Mouse (Mus musculus): ENCODE measurements around the gene Trim40. TPM values are rescaled to one million over a fixed set of nuclear protein-coding genes. Genes with fewer than 3 reads are reported as not detected.

The Trim40 gene
- polyA plus RNA-seq, 1 experiment from 2014 or later, result not detected

DNA sequence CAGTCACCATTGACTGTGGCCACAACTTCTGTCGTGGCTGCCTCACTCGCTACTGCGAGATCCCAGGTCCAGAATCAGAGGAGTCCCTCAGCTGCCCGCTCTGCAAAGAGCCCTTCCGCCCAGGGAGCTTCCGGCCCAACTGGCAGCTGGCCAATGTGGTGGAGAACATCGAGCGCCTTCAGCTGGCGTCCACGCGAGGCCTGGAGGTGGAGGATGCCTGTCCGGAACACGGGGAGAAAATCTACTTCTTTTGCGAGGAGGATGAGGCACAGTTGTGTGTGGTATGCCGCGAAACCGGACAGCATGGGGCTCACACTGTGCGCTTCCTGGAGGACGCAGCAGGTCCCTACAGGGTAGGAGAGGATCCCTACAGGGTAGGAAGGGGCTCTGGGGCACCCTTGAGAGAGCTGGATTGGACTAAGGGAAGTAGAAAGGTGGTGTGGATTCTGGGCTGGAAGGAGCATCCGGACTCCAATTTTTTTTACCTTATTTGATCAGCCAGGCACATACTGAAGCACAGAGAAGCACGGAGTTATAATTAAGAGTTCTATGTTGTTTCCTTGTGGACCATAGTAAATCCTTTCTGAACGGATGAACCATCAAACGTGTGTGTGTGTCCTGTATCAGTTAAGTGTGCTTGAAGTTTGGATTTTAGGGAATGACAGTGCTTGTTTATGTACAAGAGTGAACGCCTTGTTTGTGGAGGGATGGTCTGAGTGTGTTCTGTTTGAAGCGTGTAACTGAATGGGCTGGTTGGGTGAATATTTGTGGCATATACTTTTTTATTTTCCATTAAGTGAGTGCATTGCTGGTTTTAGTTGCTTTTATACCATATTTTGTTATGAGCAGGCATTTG, 19.7 kb downstream of the Trim40 start:
- Histone ChIP-seq H3K9ac (ENCODE audit: low read depth, low read length) (no peak overlapping the region), H3K4me3 (ENCODE audit: low read depth, low read length) (no peak overlapping the region), H3K4me1 (ENCODE audit: control insufficient read depth, insufficient read depth, low read length) (0 out of 2 replicates have a peak, but pooled peaks cover 3% of the 10 kb centered on the region), H3K27me3 (ENCODE audit: control insufficient read depth, insufficient read depth, low read depth, low read length) (peaks cover 10% of the 10 kb centered on the region), H3K9me3 (replicated peaks; ENCODE audit: control insufficient read depth, low read length, poor library complexity, severe bottlenecking) (no peaks in the 10 kb centered on the region), H3K4me2 (ENCODE audit: low read length) (no peak overlapping the region), H3K27ac (ENCODE audit: low read length) (no peak overlapping the region), H3K36me3 (ENCODE audit: control insufficient read depth, insufficient read depth, low read length) (no peaks in the 10 kb centered on the region)
- ATAC-seq, result no peak
- 80% methylated on average over 25 of the region's 25 CpGs for WGBS

DNA sequence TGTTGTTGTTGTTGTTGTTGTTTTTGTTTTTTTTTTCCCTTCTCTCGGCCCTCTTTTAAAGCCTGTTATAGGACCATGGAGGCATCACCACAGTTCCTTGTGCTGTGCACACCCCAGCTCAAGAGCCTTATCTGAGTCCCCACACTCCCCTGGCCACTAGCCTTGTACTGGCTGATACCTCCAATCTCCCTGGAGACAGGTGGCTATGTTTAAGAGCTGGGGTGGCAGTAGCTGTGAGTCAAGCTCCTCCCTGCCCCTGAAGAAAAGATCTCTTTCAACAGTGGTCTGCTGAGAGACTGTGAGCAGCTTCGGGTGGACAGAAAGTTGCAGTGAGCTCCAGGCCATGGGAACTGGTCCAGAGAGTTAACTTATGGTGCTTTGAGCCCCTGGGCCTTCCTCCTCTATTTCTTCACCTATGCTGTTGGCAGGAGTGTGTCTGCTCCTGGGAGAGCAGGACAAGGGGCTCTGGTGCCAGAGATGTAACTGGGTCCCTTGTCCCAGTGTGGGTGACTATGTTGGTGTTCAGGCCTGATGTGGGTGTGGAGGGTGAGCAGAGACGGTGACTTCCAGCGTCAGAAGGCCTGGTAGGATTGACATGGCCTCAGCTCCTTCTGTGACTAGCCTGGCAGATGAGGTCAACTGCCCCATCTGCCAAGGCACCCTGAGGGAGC, 20.5 kb downstream of the Trim40 start, which contains the start of gene Trim10:
TSS of gene Trim10 (plus strand) at position 291 of the 671 bp plus-strand sequence.
- Histone ChIP-seq H3K9ac (ENCODE audit: low read depth, low read length) (no peak within 1 kb of the TSS), H3K27ac (ENCODE audit: low read length) (no peak within 1 kb of the TSS), H3K4me1 (ENCODE audit: control insufficient read depth, insufficient read depth, low read length) (0 out of 2 replicates have a peak, but pooled peaks cover 3% of the 10 kb centered on the region), H3K4me3 (ENCODE audit: low read depth, low read length) (no peak within 1 kb of the TSS), H3K36me3 (ENCODE audit: control insufficient read depth, insufficient read depth, low read length) (no peaks in the 10 kb centered on the region), H3K9me3 (replicated peaks; ENCODE audit: control insufficient read depth, low read length, poor library complexity, severe bottlenecking) (no peaks in the 10 kb centered on the region), H3K27me3 (ENCODE audit: control insufficient read depth, insufficient read depth, low read depth, low read length) (peaks cover 14% of the 10 kb centered on the region), H3K4me2 (ENCODE audit: low read length) (no peak within 1 kb of the TSS)
- WGBS, result 80% methylated on average over 4 of the region's 4 CpGs
- no peak for ATAC-seq

DNA sequence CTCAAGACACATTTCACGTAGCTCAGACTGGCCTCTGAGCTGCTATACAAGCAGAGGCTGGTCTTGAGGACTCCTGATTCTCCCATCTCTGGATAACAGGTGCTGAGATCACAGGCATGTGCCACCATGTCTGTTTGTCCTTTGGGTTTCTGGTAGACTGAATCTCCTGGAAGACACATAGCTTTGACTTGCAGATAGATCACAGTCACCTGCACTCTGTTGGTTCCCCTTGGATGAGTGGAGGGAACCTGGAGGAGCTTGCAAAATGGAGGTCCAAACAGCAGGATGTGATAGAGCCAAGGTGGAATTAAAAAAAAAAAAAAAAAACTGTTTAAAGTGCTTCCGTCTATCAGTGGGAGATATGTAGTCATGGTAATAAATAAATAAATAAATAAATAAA, 21.1 kb downstream of the Trim40 start:
- H3K4me2 ChIP-seq (ENCODE audit: low read length), result no peak overlapping the region
- H3K27me3 ChIP-seq (ENCODE audit: control insufficient read depth, insufficient read depth, low read depth, low read length), result peaks cover 14% of the 10 kb centered on the region
- H3K4me1 ChIP-seq (ENCODE audit: control insufficient read depth, insufficient read depth, low read length), result 0 out of 2 replicates have a peak, but pooled peaks cover 3% of the 10 kb centered on the region
- no peak overlapping the region for H3K9ac ChIP-seq (ENCODE audit: low read depth, low read length)
- H3K4me3 ChIP-seq (ENCODE audit: low read depth, low read length), result no peak overlapping the region
- H3K36me3 ChIP-seq (ENCODE audit: control insufficient read depth, insufficient read depth, low read length), result no peaks in the 10 kb centered on the region
- no peaks in the 10 kb centered on the region for H3K9me3 ChIP-seq (replicated peaks; ENCODE audit: control insufficient read depth, low read length, poor library complexity, severe bottlenecking)
- H3K27ac ChIP-seq (ENCODE audit: low read length), result no peak overlapping the region
- ATAC-seq, result no peak
- WGBS, result 88% methylated on average over 2 of the region's 2 CpGs

DNA sequence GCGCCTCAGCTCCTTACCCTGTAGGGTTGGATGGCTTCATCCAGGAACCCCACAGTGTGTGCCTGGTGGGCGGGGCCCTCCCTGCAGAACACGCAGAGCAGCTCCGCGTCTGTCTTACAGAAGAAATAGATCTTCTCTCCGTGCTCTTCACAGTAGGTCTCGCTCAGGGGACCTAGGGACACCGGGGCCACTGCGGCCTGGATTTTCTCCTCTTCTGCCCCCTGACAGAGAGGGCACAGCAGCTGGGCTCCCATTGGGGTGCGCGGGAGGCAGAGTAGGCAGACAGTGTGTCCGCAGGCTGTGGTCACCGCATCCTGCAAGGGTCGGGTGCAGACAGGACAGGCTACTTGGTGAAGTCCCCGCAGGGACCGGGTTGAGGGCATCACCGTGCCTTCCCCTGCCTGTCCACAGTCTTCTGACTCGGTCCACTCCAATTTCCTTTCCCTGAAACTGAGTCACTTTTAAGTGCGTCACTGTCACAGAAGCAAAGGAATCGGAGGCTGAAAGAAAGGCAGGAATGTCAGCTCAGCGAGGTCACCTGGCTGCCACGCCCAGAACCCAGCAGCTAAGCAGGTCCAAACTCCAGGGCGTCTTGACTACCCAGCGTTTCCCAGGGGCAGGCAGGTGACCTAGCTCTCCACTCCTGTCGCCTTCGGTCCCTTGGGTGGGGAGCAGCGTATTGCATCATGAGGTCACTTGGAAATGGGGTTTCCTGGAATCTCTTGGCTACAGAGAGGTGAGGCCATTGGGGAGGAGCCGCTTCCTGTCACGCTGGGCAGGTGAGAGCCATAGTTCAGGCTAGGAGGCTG, 23.0 kb downstream of the Trim40 start, which contains the start of gene Trim15:
TSS of gene Trim15 (minus strand) at position 492 of the 809 bp plus-strand sequence.
- peak within 1 kb of the TSS; percentile 66 for H3K4me2 ChIP-seq (ENCODE audit: low read length)
- H3K4me1 ChIP-seq (ENCODE audit: control insufficient read depth, insufficient read depth, low read length), result 0 out of 2 replicates have a peak, but pooled peaks cover 3% of the 10 kb centered on the region
- H3K36me3 ChIP-seq (ENCODE audit: control insufficient read depth, insufficient read depth, low read length), result no peaks in the 10 kb centered on the region
- peak within 1 kb of the TSS; percentile 56 for H3K9ac ChIP-seq (ENCODE audit: low read depth, low read length)
- H3K27me3 ChIP-seq (ENCODE audit: control insufficient read depth, insufficient read depth, low read depth, low read length), result peaks cover 14% of the 10 kb centered on the region
- no peaks in the 10 kb centered on the region for H3K9me3 ChIP-seq (replicated peaks; ENCODE audit: control insufficient read depth, low read length, poor library complexity, severe bottlenecking)
- ATAC-seq, result peak; percentile 44; the same call in 1 of the 2 replicates
- peak within 1 kb of the TSS; percentile 37 for H3K4me3 ChIP-seq (ENCODE audit: low read depth, low read length)
- no peak within 1 kb of the TSS for H3K27ac ChIP-seq (ENCODE audit: low read length)
- 22% methylated on average over 29 of the region's 29 CpGs for WGBS

DNA sequence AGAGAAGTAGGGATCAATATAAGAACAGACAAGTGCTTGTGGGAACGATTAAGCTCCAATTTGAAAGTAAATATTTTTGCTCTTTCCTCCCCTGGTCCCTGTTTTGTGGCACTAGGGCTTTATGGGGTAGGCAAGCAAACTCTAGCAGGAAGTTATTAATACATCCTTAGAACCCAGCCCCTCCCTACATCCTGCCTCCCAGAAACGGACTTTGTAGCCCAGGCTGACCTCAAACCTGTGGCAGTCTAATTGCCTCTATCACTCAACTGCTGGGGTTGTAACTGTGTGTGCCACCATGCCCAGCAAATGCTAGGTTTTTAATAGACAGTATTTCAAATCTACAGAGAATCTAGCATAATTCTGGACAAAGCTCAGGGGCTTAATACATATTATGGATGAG, 28.2 kb downstream of the Trim40 start:
- Histone ChIP-seq H3K4me1 (ENCODE audit: control insufficient read depth, insufficient read depth, low read length) (no peaks in the 10 kb centered on the region), H3K36me3 (ENCODE audit: control insufficient read depth, insufficient read depth, low read length) (peaks cover 22% of the 10 kb centered on the region), H3K4me2 (ENCODE audit: low read length) (no peak overlapping the region), H3K27me3 (ENCODE audit: control insufficient read depth, insufficient read depth, low read depth, low read length) (peaks cover 7% of the 10 kb centered on the region), H3K9ac (ENCODE audit: low read depth, low read length) (no peak overlapping the region), H3K27ac (ENCODE audit: low read length) (no peak overlapping the region), H3K4me3 (ENCODE audit: low read depth, low read length) (no peak overlapping the region), H3K9me3 (replicated peaks; ENCODE audit: control insufficient read depth, low read length, poor library complexity, severe bottlenecking) (no peaks in the 10 kb centered on the region)
- 71% methylated on average over 2 of the region's 2 CpGs for WGBS
- no peak for ATAC-seq

DNA sequence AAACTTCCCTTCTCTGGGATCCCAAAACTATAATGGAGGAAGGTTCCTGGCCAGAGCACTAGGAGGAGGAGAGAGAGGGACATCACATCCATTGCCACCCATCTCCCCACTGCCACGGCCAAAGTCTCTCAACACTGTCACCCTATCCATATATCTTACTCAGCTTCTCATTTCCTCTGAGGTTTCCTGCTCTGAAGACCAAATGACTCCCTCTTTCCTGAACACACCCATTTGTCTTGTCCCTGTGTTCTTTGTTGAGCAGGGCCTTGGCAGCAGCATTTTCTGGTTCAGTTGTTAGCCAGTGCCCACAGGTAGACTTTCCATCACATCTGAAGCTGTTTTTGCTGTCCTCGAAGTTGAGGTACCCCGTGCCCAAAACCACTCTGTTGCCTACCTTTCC, 31.7 kb downstream of the Trim40 start:
- no peaks in the 10 kb centered on the region for H3K27me3 ChIP-seq (ENCODE audit: control insufficient read depth, insufficient read depth, low read depth, low read length)
- ATAC-seq, result no peak
- H3K4me2 ChIP-seq (ENCODE audit: low read length), result no peak overlapping the region
- WGBS, result 98% methylated on average over 3 of the region's 3 CpGs
- H3K36me3 ChIP-seq (ENCODE audit: control insufficient read depth, insufficient read depth, low read length), result peaks cover 51% of the 10 kb centered on the region
- H3K9me3 ChIP-seq (replicated peaks; ENCODE audit: control insufficient read depth, low read length, poor library complexity, severe bottlenecking), result no peaks in the 10 kb centered on the region
- no peak overlapping the region for H3K4me3 ChIP-seq (ENCODE audit: low read depth, low read length)
- H3K27ac ChIP-seq (ENCODE audit: low read length), result no peak overlapping the region
- H3K4me1 ChIP-seq (ENCODE audit: control insufficient read depth, insufficient read depth, low read length), result no peaks in the 10 kb centered on the region
- H3K9ac ChIP-seq (ENCODE audit: low read depth, low read length), result no peak overlapping the region

DNA sequence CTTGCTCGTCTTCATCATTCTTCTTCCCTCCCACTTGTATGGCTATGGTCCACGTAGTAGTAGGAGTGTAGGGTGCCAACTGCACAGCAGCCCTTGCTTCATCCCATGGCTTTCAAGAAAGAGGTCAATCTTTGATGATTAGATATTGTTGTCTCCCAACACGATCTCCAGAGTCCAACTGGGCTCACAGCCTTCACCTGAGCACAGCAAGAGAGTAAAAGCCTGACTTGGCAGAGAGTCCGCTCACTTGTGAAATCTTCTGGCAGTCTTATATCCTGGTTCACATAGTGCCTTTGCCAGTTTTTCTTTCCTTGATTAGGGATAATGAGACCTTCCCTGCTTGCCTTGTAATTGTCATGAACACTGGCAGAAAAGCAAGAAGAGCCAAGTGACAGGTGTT, 33.7 kb downstream of the Trim40 start:
- ATAC-seq, result no peak
- 0 out of 2 replicates have a peak, but pooled peaks cover 1% of the 10 kb centered on the region for H3K4me1 ChIP-seq (ENCODE audit: control insufficient read depth, insufficient read depth, low read length)
- no peak overlapping the region for H3K4me2 ChIP-seq (ENCODE audit: low read length)
- 95% methylated on average over 4 of the region's 4 CpGs for WGBS
- H3K27me3 ChIP-seq (ENCODE audit: control insufficient read depth, insufficient read depth, low read depth, low read length), result no peaks in the 10 kb centered on the region
- H3K9ac ChIP-seq (ENCODE audit: low read depth, low read length), result no peak overlapping the region
- H3K27ac ChIP-seq (ENCODE audit: low read length), result no peak overlapping the region
- H3K9me3 ChIP-seq (replicated peaks; ENCODE audit: control insufficient read depth, low read length, poor library complexity, severe bottlenecking), result no peaks in the 10 kb centered on the region
- no peak overlapping the region for H3K4me3 ChIP-seq (ENCODE audit: low read depth, low read length)
- H3K36me3 ChIP-seq (ENCODE audit: control insufficient read depth, insufficient read depth, low read length), result peaks cover 68% of the 10 kb centered on the region

DNA sequence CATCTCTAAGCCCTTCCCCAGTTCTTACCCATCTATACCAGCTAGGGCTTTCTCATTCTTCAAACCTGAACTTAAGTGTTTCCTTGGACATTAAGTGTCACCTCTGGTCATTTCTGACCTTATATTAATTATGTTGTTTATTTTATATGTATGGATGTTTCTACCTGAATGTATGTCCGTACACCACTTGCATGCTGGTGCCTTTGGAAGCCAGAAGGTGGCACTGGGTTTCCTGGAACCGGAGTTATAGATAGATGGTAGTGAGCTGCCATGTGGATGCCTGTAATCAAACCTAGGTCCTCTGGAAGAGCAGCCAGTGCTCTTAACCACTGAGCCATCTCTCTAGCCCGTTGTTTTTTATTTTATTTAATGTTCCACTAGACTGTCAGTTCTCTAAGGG, 34.4 kb downstream of the Trim40 start:
- H3K27me3 ChIP-seq (ENCODE audit: control insufficient read depth, insufficient read depth, low read depth, low read length), result no peaks in the 10 kb centered on the region
- no peak overlapping the region for H3K27ac ChIP-seq (ENCODE audit: low read length)
- WGBS, result 97% methylated on average over 3 of the region's 3 CpGs
- H3K36me3 ChIP-seq (ENCODE audit: control insufficient read depth, insufficient read depth, low read length), result peaks cover 71% of the 10 kb centered on the region
- no peaks in the 10 kb centered on the region for H3K9me3 ChIP-seq (replicated peaks; ENCODE audit: control insufficient read depth, low read length, poor library complexity, severe bottlenecking)
- ATAC-seq, result no peak
- 0 out of 2 replicates have a peak, but pooled peaks cover 2% of the 10 kb centered on the region for H3K4me1 ChIP-seq (ENCODE audit: control insufficient read depth, insufficient read depth, low read length)
- no peak overlapping the region for H3K4me2 ChIP-seq (ENCODE audit: low read length)
- no peak overlapping the region for H3K4me3 ChIP-seq (ENCODE audit: low read depth, low read length)
- no peak overlapping the region for H3K9ac ChIP-seq (ENCODE audit: low read depth, low read length)

Measured in midbrain, embryonic 16.5 days (tissue).